Mouse (Mus musculus) megakaryocyte, embryonic 14.5 days (primary cell): ENCODE results near the gene Chrnb4.

ENCODE experiments used
- FLI1 ChIP-seq: IDR thresholded peaks from 2 replicates; pipeline ENCODE4 v1.6.1; 2012; ENCODE audit warnings: low read length, inconsistent platforms, mixed read lengths
- GATA1 ChIP-seq: IDR thresholded peaks from 3 replicates; pipeline ENCODE4 v1.6.1; 2012; ENCODE audit warnings: mixed read lengths, low read length, inconsistent platforms, borderline replicate concordance

DNA sequence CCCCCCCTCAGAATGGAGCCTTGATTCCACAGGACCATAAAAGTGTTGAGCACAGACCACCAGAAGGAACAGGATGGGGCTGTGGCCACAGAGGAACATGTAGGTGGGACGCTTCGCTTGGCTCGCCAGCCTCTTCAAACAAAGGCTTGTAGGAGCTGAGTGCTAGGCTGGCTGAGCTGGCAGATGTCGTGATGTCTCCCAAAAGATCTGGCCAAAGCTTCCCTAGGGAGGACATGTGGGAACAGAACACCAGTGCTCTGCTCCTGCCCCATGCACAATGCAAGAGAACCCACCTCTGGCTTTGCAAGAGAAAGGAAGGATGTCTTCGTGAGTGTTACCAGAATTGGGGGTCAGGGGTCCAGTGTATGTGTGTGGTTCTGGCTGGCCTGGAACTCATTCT, 25.3 kb downstream of the Chrnb4 start:
- no peak for TF ChIP-seq GATA1
- TF ChIP-seq FLI1: no peak
